Mouse (Mus musculus) forebrain, embryonic 12.5 days (tissue): ENCODE measurements around the gene Sp1. TPM values are rescaled to one million over a fixed set of nuclear protein-coding genes. Genes with fewer than 3 reads are reported as not detected.
A peak's percentile ranks its signal among the peaks of the same experiment; 100 is the strongest.

Source experiments
- ATAC-seq: fragments of 200-750 bp; cut with Nextera tagmentation; 2 replicates; pipeline ENCODE4 v1.8.0; 2017; ENCODE audit warnings: moderate TSS enrichment; ENCODE audit not compliant: low FRiP score
- H3K27ac ChIP-seq: fragments of 300-500 bp; sonication (generic); 2 replicates; pipeline ENCODE4 v1.5.1; 2016; ENCODE audit warnings: mild to moderate bottlenecking
- H3K27me3 ChIP-seq: fragments of 300-500 bp; sonication (generic); 2 replicates; pipeline ENCODE4 v1.6.1; 2016; ENCODE audit warnings: mild to moderate bottlenecking
- H3K36me3 ChIP-seq: fragments of 300-500 bp; sonication (generic); replicated peaks from 2 replicates; pipeline ENCODE4 v1.6.1; 2016; ENCODE audit warnings: mild to moderate bottlenecking
- H3K4me1 ChIP-seq: fragments of 300-500 bp; sonication (generic); 2 replicates; pipeline ENCODE4 v1.6.1; 2016
- H3K4me2 ChIP-seq: fragments of 300-500 bp; sonication (generic); 2 replicates; pipeline ENCODE4 v1.6.1; 2016; ENCODE audit warnings: mild to moderate bottlenecking, moderate library complexity
- H3K4me3 ChIP-seq: fragments of 300-500 bp; sonication (generic); replicated peaks from 2 replicates; pipeline ENCODE4 v1.5.1; 2016; ENCODE audit warnings: mild to moderate bottlenecking
- H3K9ac ChIP-seq: fragments of 300-500 bp; sonication (generic); 2 replicates; pipeline ENCODE4 v1.6.1; 2016; ENCODE audit warnings: mild to moderate bottlenecking
- H3K9me3 ChIP-seq: fragments of 300-500 bp; sonication (generic); 2 replicates; pipeline ENCODE4 v1.6.1; 2016
- WGBS: fragments of 180-500 bp; shearing (Covaris S2); methylation state at CpG from one replicate; pipeline ENCODE4 v1.1.7; 2016; 5-methylcytosine and 5-hydroxymethylcytosine counted together
- polyA plus RNA-seq: library from polyadenylated mRNA; unstranded; fragments of >200 nt; fragmentation: Nextera tagmentation; extraction: Ambion mirVana; gene quantifications from 2 replicates; pipeline ENCODE4 v1.2.1, GENCODE M21; 2016

Sp1 gene
- polyA plus RNA-seq, 1 experiment from 2014 or later: 10.8 TPM

GRCm38 (mm10) chr15:102455993-102456392 is 50.0 kb downstream of the Sp1 start:
- Histone ChIP-seq H3K4me3 (no peak overlapping the region), H3K9me3 (no peaks in the 10 kb centered on the region), H3K36me3 (no peaks in the 10 kb centered on the region), H3K27ac (no peak overlapping the region), H3K9ac (no peak overlapping the region), H3K4me1 (peaks cover 18% of the 10 kb centered on the region), H3K4me2 (no peak overlapping the region), H3K27me3 (no peaks in the 10 kb centered on the region)
- no peak for ATAC-seq
- 35% methylated on average over 6 of the region's 6 CpGs for WGBS

- no peaks in the 10 kb centered on the region for H3K9me3 ChIP-seq
- WGBS: 77% methylated on average over 5 of the region's 5 CpGs
- peak overlapping the region; percentile 52 for H3K4me2 ChIP-seq
- H3K27ac ChIP-seq: no peak overlapping the region
- no peak for ATAC-seq
- H3K4me3 ChIP-seq: peak overlapping the region; percentile 38
- no peaks in the 10 kb centered on the region for H3K27me3 ChIP-seq
- H3K9ac ChIP-seq: peak overlapping the region; percentile 39; the same call in 1 of the 2 replicates
- H3K4me1 ChIP-seq: peaks cover 18% of the 10 kb centered on the region
- 0 out of 2 replicates have a peak, but pooled peaks cover 5% of the 10 kb centered on the region for H3K36me3 ChIP-seq
These were observed 52.2 kb downstream of the Sp1 start for GRCm38 (mm10) chr15:102458050-102458736.

GRCm38 (mm10) chr15:102458904-102459317 is 53.0 kb downstream of the Sp1 start, which contains the start of gene Prr13:
TSS of gene Prr13 (plus strand) at chr15:102459028.
- WGBS: under 1% methylated on average over 19 of the region's 19 CpGs
- H3K9me3 ChIP-seq: no peaks in the 10 kb centered on the region
- H3K4me1 ChIP-seq: peaks cover 18% of the 10 kb centered on the region
- H3K27ac ChIP-seq: no peak within 1 kb of the TSS
- peak within 1 kb of the TSS; percentile 38 for H3K4me3 ChIP-seq
- 0 out of 2 replicates have a peak, but pooled peaks cover 5% of the 10 kb centered on the region for H3K36me3 ChIP-seq
- H3K9ac ChIP-seq: peak within 1 kb of the TSS; percentile 39
- peak within 1 kb of the TSS; percentile 52 for H3K4me2 ChIP-seq
- H3K27me3 ChIP-seq: no peaks in the 10 kb centered on the region
- peak; percentile 86 for ATAC-seq

GRCm38 (mm10) chr15:102459381-102459780 is 53.4 kb downstream of the Sp1 start:
- Histone ChIP-seq H3K9ac (peak overlapping the region; percentile 39), H3K27me3 (no peaks in the 10 kb centered on the region), H3K4me3 (peak overlapping the region; percentile 38), H3K9me3 (no peaks in the 10 kb centered on the region), H3K27ac (no peak overlapping the region), H3K36me3 (0 out of 2 replicates have a peak, but pooled peaks cover 5% of the 10 kb centered on the region), H3K4me2 (peak overlapping the region; percentile 52), H3K4me1 (peaks cover 18% of the 10 kb centered on the region)
- ATAC-seq: no peak
- 39% methylated on average over 6 of the region's 6 CpGs for WGBS

- no peak overlapping the region for H3K27ac ChIP-seq
- no peak for ATAC-seq
- 73% methylated on average over 5 of the region's 5 CpGs for WGBS
These were observed 53.9 kb downstream of the Sp1 start for GRCm38 (mm10) chr15:102459847-102460246.

GRCm38 (mm10) chr15:102460409-102460808 is 54.5 kb downstream of the Sp1 start:
- no peak overlapping the region for H3K4me3 ChIP-seq
- WGBS: 87% methylated on average over 12 of the region's 12 CpGs
- ATAC-seq: no peak

More at GRCm38 (mm10) chr15:102459847-102460246, 53.9 kb downstream of the Sp1 start:
- Histone ChIP-seq H3K4me2 (peak overlapping the region; percentile 52), H3K27me3 (no peaks in the 10 kb centered on the region), H3K4me3 (no peak overlapping the region), H3K4me1 (peaks cover 18% of the 10 kb centered on the region), H3K9me3 (no peaks in the 10 kb centered on the region), H3K36me3 (0 out of 2 replicates have a peak, but pooled peaks cover 5% of the 10 kb centered on the region), H3K9ac (no peak overlapping the region)

GRCm38 (mm10) chr15:102460971-102461370 is 55.0 kb downstream of the Sp1 start:
- Histone ChIP-seq H3K4me3 (no peak overlapping the region), H3K27me3 (no peaks in the 10 kb centered on the region), H3K27ac (no peak overlapping the region), H3K9ac (no peak overlapping the region), H3K4me1 (peaks cover 18% of the 10 kb centered on the region), H3K9me3 (no peaks in the 10 kb centered on the region), H3K36me3 (0 out of 2 replicates have a peak, but pooled peaks cover 5% of the 10 kb centered on the region), H3K4me2 (no peak overlapping the region)
- no peak for ATAC-seq
- WGBS: 73% methylated on average over 4 of the region's 4 CpGs

More at GRCm38 (mm10) chr15:102460409-102460808, 54.5 kb downstream of the Sp1 start:
- H3K36me3 ChIP-seq: 0 out of 2 replicates have a peak, but pooled peaks cover 5% of the 10 kb centered on the region
- H3K27ac ChIP-seq: no peak overlapping the region
- no peak overlapping the region for H3K9ac ChIP-seq
- no peaks in the 10 kb centered on the region for H3K27me3 ChIP-seq
- H3K4me1 ChIP-seq: peaks cover 18% of the 10 kb centered on the region
- no peak overlapping the region for H3K4me2 ChIP-seq
- no peaks in the 10 kb centered on the region for H3K9me3 ChIP-seq

- H3K36me3 ChIP-seq: 0 out of 2 replicates have a peak, but pooled peaks cover 5% of the 10 kb centered on the region
- ATAC-seq: no peak
- peaks cover 18% of the 10 kb centered on the region for H3K4me1 ChIP-seq
- H3K4me2 ChIP-seq: no peak overlapping the region
- no peak overlapping the region for H3K27ac ChIP-seq
- 83% methylated on average over 9 of the region's 9 CpGs for WGBS
- no peak overlapping the region for H3K4me3 ChIP-seq
- no peak overlapping the region for H3K9ac ChIP-seq
- H3K9me3 ChIP-seq: no peaks in the 10 kb centered on the region
- H3K27me3 ChIP-seq: no peaks in the 10 kb centered on the region
These were observed 55.6 kb downstream of the Sp1 start for GRCm38 (mm10) chr15:102461430-102462075.

GRCm38 (mm10) chr15:102463666-102464065 is 57.7 kb downstream of the Sp1 start:
- H3K9me3 ChIP-seq: no peaks in the 10 kb centered on the region
- H3K4me2 ChIP-seq: no peak overlapping the region
- no peak overlapping the region for H3K4me3 ChIP-seq
- H3K27me3 ChIP-seq: no peaks in the 10 kb centered on the region
- no peak overlapping the region for H3K9ac ChIP-seq
- no peak overlapping the region for H3K27ac ChIP-seq
- no peak for ATAC-seq
- H3K4me1 ChIP-seq: peaks cover 18% of the 10 kb centered on the region
- 0 out of 2 replicates have a peak, but pooled peaks cover 5% of the 10 kb centered on the region for H3K36me3 ChIP-seq

- no peaks in the 10 kb centered on the region for H3K9me3 ChIP-seq
- H3K36me3 ChIP-seq: no peaks in the 10 kb centered on the region; the same call in 1 of the 2 replicates
- WGBS: 95% methylated on average over 9 of the region's 9 CpGs
These were observed 62.9 kb downstream of the Sp1 start for GRCm38 (mm10) chr15:102468675-102469370.

GRCm38 (mm10) chr15:102470183-102470604 is 64.3 kb downstream of the Sp1 start, which contains the start of gene Pcbp2:
TSS of gene Pcbp2 (plus strand) at chr15:102470539.
- peak within 1 kb of the TSS; percentile 88 for H3K4me3 ChIP-seq
- peak within 1 kb of the TSS; percentile 65 for H3K4me2 ChIP-seq
- under 1% methylated on average over 31 of the region's 40 CpGs for WGBS
- H3K4me1 ChIP-seq: peaks cover 12% of the 10 kb centered on the region
- no peaks in the 10 kb centered on the region for H3K9me3 ChIP-seq
- peak within 1 kb of the TSS; percentile 95 for H3K9ac ChIP-seq
- peak within 1 kb of the TSS; percentile 98 for H3K27ac ChIP-seq
- no peaks in the 10 kb centered on the region for H3K27me3 ChIP-seq
- peak; percentile 99 for ATAC-seq
- H3K36me3 ChIP-seq: peaks cover 13% of the 10 kb centered on the region

More at GRCm38 (mm10) chr15:102468675-102469370, 62.9 kb downstream of the Sp1 start:
- Histone ChIP-seq H3K27ac (no peak overlapping the region), H3K4me1 (peaks cover 12% of the 10 kb centered on the region), H3K4me3 (no peak overlapping the region), H3K9ac (no peak overlapping the region), H3K27me3 (no peaks in the 10 kb centered on the region), H3K4me2 (no peak overlapping the region)
- no peak for ATAC-seq
